Mouse (Mus musculus) layer of hippocampus, postnatal 10 days (tissue): ENCODE data around the gene Syn3. TPM values are rescaled to one million over a fixed set of nuclear protein-coding genes. Genes with fewer than 3 reads are reported as not detected.

Source experiments
- DNase-seq, 2 experiments: peaks; one replicate each; pipeline ENCODE4 v3.0.0; 2021; ENCODE audit warnings: low spot score in 2 of 2
- total RNA-seq, 2 experiments: library from RNA; stranded (reverse); gene quantifications; 2 replicates each; pipeline ENCODE4 v1.2.3; 2021

Gene Syn3
- total RNA-seq, 2 experiments from 2014 or later, result 35.1 to 39.6 TPM

DNA sequence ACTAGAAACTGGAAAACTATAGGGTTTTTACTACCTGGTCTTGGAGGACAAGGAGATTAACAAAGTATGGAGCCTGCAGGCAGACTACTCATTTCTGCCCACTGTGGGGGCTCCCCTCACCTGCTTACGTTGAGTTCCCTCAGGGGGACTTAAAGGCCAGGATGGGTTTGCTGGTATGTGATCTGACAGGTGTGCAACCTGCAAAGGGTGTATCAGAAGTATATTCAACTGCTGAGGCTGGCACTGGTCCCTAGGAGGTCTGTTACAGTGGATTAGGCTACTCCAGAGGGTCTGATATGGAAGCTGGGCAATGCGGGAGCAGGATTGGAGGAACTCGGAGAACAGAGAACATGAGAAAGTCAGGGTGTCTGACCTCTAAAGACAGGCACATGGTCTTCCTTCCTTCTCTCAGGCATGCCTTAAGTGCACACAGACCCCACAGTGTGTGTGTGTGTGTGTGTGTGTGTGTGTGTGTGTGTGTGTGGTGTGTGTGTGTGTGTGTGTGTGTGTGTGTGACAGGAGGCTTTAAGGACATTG is 157.6 kb downstream of the Syn3 start:
- DNase-seq, result no peak

DNA sequence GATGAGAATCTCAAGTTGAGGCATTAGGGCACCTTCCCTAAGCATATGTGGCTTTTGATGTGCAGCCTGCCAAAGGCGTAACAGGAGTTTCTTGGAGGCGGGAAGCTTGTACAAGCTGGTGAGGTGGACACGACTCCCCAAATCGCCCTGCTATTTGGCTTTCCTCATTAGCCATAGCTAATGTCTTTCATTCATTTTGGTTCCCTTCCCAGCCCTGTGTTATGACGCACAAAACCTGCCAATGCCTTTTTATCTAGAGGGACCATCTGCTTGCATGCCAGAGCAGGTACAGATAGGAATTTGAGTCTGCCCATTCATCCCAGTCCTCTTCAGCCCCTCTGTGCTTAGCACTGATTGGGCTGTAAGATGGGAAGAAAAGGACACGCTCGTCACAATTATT is 158.3 kb downstream of the Syn3 start:
- no peak for DNase-seq

DNA sequence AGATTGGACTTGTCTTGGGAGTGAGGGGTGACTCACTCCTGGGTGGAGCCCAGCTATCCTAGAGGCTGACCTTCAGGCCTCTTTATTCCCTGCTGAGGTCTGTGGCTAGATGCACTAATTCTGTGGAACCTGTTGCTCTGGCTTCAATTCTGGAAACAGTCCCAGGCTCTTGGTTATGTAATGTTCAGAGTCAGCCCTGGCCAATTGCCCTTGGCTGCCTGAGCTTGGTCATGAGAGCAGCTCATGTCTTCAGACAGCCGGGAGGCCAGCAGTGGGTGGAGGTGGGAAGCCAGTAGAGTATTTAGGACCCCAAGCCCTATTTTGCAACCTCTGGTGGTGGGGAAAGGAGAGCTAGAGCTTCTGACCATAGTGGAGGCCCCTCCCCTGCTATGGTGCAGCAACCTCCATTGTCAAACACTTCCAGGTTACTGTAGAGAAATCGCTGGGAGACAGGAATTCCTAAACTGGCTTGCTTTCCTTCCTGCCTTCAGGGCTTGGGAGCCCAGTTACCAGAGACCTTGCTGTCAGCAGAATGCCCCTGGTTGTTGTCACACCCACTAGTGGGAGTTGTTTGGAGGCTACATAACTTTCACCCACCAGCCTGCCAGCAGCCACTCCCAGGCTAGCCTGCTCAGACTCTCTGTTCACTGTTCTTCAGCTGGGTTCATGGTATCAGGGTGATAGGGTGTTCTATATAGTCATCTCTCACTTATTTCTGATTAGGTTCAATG is 158.9 kb downstream of the Syn3 start:
- DNase-seq, result peak; percentile 69 to 72

DNA sequence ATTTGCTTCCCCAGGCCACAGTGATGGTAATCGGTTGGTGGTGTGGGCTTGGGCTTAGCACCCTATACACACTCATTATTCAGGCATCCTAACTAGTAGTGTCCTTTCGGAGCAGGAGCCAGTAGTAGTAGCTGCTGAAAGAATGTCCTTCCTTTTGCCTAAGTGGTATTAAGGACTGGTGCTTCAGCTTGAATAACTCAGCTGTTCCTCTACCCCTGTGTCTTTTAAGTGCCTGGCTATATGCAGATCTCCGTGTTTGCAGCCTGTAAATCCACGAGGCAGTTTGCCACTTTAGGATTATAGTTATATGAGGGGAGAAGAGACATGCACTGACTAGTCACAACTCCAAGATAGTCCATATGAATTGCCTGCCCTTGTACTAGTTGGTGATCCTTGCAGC is 159.6 kb downstream of the Syn3 start:
- no peak for DNase-seq

DNA sequence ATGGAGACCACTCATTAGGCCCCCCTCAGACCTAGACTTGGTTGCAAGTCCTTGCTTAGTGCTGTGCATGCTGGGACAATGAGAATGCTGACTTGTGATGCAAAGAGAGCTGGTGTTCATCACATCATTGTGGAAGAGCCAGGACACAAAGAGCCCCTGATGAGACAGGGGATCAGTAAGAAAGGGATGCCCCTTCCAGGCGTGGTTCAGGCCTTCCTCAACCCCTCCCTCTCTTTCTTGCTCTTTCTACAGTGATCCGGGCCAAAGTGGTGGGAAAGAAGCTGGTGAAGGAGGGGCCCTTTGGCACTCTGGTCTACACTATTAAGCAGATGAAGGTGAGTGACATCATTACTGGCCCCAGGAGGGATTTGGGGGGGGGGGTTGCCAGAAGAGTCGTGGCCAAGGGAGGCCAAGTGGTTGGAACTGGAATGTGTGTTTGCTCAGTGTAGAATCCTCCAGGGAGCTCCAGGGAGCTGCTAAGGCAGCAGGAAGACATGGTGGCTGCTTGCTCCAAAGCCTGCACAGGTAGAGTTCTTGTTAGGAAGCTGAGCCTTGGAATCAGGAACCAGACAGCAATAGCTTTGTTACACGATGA is 160.5 kb downstream of the Syn3 start:
- DNase-seq, result no peak

DNA sequence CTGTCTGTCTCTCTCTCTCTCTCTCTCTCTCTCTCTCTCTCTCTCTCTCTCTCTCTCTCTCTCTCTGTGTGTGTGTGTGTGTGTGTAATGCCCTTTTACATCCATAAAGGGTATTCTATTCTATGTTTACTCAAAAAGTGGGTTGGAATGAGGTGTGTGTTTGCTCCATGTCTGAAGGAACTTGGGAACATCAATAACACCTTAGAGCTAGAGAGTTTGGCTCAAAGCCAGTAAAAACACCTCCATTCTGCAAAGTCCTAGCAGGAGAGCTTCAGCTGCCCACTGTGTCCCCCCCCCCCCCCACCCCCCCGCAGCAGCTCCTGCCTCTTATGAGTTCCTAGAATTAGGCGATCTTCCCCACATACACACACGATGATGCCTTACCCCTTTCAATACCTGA is 161.5 kb downstream of the Syn3 start:
- no peak for DNase-seq

DNA sequence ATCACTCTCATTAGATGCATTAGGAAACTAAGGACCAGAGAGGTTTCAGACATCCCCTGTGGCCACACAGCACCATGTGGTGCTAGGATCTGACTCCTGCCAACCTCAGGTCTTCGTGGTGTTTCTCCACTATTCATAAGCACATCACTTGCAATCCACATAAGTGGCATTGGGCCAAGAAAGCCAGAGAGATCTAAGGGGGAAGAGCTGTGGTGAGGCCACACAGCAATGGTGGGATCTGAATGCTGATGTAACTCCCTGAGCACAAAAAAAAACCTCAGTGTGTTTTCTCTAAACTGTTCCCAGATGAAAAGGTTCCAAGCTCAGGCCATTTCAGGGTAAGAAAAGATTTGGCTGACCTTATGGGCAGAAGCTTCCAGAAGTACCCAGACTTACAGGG is 162.2 kb downstream of the Syn3 start:
- DNase-seq, result no peak

DNA sequence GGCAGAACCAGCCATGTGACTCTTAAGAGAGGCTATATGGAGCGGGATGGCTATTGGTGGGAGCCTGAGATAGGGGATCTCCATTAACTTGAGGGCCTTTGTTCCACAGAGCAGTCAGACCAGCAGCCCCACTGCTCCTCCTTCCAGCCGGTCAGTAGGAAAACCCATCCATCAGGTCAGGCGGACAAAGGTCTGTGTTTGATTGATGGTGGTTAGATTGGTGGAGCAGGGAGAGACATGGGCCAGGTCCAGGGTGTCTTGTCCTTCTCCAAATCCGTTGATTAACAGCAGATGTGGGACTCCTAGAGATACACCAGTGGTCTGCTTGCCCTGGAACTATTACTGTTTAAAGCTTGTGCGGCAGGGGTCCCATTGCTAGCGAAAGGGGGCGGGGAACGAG is 164.1 kb downstream of the Syn3 start:
- no peak for DNase-seq

DNA sequence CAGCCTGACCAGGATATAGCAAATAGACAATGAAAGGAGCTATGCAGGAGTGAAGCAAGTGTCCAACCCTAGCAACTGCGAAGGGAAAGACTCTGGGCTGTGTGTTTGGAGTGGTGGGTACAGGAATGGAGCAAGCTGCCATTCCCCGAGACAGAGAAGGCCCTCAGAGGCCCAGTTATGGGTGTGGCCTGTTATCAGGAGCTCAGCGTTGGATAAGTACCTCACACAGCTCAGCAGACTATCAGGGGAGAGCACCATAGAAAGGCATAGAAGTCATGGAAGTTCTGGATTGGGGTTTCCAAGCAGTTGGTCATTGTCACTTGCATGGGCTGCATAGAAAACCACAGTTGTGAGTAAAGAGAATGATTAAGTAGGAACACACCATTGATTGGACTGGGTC is 165.8 kb downstream of the Syn3 start:
- no peak for DNase-seq

DNA sequence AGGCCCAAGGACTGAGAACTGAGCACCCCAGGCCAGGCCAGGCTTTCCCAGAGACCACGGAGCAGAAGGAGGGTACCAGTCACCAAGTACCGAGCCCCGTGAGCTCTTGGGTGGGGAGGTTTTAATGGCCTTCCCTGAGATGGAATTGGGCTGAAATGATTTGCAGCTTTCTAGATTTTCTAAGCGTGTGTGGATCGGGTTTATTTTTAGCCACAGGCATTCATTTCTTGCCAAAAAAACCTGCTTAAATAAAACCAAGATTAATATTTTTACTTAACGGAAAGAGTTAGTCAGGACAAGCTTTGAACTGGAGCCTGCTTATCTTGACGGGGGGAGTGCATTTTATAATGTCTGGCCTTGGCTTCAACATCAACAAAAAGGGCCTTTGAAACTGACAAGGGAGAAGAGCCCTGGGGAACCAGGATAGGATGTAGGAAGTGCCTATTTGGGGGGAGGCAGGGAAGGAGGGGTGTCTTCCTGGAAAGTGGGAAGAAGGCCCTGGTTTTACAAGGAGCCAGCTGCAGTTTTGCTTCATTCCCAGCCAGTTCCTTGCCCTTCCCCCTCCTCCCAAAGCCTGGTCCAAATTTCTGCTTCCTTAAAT is 166.9 kb downstream of the Syn3 start:
- DNase-seq, result no peak

DNA sequence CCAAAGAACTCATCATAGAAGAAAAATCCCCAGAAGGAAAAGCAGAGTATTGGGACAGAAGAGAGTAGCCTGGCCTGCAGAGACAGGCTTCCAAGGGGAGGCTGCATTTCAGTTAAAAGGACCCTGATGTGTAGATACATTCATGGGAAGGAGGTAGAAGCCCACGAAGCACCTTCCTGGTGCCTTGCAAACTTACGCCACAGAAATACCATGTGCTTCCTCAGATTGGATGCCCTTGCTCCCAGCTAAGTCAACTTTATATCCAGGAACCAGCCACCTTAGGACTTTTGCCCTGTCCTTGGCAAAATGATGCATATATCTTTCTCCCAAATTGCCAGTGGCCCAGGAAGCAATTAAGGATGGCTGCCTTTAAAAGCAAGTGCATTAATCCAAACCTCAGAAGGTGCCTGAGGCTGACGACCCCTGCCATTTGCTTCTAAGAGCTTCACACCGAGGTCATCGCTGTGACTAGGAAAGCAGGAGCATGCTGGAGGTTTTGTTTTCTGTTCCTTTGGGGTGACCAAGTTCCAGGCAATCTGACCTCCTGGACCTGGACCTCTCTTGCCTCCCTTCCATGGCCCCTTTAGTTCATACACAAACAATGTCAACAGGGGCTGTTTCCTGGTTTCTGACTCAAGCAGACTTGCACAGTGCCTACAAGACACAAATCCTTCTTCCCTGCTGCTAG is 167.6 kb downstream of the Syn3 start:
- DNase-seq, result no peak

DNA sequence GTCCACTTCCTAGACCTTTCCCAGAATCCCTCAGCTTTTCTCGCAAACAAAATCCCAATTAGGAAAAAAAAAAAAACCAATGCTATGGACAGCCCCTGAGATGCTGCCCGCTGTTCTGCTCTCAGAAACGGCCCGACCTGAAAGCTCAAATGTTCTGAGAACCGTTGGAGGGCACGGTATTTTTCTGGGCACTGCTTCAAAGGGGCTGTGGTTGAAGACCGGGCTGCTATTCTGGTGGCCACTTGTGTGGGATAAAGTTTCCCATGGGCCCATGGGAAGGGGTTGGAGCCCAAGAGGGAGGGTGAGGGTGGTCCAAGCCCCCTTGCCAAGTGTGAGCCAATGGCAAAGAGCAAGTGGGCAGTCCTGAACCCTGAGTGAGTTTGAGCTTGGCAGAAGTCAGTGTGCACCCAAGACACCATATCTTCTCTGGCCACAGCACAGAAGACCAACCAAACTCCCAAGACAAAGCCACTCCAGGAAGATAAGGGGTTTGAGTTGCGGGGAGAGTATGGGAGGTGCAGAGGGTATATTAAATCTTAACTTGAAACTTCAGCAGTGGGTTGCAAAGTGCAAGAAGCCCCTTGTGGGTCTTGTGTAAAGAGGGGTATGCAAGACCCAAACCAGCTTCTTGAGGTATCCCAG is 169.3 kb downstream of the Syn3 start:
- DNase-seq, result no peak

DNA sequence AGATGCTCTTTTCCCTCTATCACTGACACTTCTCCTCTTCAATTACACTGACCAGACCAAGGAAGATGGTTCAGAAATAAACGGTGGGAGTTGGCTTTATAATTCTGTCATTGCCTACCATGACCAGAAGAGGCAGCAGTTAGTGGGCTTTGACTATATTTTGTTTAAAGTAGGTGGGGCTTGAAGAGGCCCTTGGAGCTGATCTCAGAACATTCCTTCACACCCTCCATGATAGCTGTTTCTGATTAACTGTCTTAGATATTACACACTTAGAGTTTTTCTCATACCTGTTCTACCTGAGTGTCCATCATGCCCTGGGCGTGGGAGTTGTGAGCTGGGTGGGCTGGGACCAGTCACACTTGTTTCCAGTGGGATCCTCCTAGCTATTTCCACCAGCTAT is 170.0 kb downstream of the Syn3 start:
- no peak for DNase-seq

DNA sequence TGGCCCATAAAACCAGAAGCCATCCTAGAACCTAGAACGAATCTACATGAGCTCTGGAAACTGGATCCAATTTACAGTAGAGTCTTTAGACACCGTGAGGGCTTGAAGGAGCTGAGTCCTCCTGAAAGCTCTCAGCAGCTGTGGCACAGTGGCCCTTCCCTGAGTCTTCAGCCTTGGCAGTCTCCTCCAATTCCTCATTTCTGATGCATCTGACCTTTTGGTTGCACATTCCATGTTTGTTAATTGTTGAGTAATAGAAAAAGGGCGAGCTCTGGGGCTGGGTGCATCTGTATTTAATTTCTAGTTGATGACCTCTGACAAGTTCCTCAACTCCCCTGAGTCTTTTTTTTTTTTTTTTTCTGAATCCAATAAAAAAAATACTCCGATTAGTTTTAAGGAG is 170.6 kb downstream of the Syn3 start:
- DNase-seq, result no peak

DNA sequence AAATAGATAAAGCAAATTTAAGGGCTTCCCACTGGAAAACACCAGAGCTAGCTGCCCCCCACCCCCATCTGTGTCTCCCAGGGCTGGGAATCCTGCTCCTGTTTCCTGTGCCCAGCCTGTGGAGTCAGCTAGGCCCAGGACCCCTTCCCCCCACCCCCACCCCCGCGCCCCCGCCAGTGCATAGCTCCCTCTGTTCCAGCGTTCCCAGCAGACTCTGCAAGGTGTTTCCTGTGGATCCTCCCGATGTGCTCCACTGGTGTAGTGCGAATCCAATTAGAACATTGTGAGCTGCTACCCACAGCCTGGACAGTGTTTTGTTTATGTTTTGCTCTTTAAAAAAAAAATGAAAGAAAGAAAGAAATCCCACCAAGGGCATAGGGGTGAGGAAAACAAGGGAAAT is 173.4 kb downstream of the Syn3 start:
- DNase-seq, result no peak

DNA sequence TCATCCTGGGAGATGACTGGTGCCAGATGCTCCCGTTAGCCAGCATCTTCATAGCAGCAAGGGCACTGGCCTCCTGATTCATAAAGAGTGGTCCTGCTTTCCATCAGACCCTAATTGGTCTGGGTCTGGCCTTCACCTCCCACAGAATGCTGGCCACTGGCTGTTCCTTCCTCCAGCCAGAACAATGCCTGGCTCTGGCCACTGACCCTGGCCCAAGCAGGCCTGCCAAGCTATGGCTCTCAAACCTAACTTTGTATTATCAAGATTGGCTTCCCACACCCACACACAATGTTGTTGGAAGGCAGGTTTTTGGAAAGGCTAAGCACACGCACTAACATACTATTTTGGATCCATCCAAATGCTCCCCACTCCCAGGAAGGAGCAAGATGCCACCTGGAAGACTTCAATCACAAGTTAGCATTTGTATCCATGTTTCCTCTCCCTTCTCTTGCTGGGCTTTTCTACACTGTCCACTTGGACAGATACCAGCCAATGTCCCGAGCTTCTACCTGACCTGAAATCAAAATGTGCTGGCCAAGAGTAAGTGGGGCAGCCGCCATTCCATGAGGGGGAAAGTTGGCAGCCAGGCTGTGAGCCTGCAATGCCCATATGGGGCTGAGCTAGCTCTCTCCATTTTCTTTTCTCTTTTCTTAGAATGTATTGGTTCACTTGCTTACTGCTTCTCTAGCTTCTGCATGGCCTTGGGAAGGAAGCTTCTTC is 175.3 kb downstream of the Syn3 start:
- peak in 1 of 2 experiments; percentile 55 for DNase-seq

DNA sequence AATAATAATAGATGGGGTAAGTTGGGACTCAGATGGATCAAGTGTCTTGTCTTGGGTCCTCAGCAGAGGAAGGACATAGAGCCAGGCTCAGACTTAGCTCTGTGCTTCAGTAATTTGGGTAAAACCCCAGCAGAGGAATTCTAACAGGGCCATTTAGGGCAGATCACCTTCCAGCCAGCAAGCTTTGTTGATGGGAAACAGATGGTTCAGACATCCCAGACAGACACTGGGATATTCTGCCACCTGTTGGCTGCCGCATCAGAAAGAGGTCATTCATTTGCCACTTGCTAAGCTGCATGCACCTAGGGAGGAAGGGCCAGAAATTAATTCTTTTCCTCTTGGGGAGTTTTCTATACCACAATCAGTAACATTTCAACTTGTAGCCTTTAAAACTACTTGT is 176.7 kb downstream of the Syn3 start:
- no peak for DNase-seq

DNA sequence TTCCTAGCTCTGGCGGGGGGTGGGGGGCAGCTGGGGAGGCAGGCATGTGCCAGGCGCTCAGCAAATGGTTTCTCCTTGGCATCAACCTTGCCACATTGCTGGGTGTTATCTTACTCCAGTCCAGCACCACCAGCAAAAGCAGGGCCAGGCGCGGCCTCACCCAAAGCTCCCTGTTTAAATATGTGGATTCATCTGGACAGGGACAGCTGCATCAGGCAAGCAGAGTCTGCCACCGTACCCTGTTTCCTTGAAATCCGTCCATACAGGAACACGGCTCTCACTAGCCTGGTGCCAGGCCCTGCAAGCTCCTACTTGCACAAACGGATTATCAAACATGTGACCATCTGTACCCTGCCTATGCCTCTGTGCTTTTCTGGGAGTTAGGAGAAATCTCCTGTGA is 177.5 kb downstream of the Syn3 start:
- DNase-seq, result peak in 1 of 2 experiments; percentile 55

DNA sequence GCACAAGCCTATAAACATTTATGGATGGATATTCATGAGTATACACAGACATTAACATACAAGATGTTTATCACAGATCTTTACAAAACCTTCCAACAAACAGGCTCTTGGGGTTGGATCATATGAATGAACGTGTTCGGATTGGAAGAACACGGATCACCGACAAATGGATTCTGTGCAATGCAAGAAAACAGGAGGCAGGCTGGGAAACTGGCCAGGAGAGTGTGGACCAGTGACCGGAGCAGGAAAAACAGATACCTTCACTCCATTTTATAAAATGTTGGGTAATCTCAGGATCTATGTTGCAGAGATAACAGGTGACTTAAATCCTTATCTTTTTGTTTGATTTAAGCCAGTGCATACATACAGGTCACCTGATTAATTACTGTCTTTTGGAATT is 178.5 kb downstream of the Syn3 start:
- no peak for DNase-seq

DNA sequence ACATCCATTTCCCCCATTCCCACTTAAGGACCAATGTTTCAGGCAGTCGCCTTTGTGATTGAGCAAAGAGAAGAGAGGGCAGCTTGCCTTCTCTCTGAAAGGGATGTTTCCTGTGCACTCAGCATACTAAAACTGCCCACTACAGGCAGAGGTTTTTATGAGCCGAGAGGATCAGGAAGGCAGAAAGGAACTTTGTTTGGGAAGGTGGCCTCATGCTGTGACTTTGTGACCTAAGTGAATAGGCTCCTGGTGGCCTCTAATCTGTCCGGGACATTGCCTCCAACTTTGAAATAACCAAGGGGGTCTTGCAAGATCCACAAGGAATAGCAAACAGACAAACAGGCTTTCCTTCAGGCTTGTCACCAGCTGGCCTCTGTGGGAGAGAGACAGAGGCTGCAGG is 179.2 kb downstream of the Syn3 start:
- no peak for DNase-seq
